Mouse (Mus musculus): ENCODE results near the gene Map2k2.
A peak's percentile ranks its signal among the peaks of the same experiment; 100 is the strongest.

Map2k2 gene

DNA sequence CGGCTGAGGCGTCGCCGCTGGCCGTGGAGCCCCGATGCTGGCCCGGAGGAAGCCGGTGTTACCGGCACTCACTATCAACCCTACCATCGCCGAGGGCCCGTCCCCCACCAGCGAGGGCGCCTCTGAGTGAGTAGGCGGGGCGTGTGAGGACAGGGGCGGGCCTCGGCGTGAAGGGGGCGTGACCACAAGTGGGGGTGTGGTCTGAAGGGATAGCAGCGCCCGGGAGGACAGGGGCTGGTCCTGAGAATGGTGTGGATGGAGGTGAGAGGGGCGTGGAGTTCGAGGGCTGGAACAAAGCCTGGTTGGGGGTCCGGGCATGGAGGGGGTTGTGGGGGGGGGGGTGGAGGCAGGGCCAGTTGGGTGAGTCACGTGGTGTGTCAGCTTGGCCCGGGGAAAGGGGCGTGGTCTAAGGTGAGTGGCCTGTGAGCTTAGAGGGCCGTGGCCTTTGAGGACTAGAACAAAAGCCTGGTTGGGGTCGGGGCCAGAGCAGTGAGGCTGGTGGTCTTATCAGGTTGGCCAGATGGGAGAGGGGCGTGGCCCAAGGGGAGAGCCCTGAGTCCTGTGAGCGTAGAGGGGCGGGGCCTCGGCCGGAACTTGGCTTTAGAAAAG lies 502 bp downstream of the Map2k2 start:
- DNase-seq (ENCODE audit: low spot score) = peak; percentile 85

DNA sequence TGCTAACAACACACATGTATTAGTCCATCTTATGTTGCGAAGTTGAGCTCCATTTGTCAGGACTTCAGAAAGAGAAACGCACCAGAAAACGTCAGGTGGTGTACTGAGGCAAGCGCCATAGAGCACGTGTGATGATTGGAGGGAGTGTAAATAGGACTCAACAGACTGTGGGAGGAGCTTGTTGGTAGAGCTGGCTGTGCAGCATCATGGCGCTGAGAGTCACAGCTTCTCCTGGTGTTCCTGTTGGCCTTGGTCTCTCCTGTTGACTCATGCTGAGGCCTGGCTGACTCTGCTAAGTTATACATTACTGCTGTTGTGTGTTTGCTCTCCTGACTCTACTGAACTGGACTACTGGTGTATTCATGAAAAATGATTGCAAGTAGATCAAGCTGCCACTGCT lies 7.2 kb downstream of the Map2k2 start:
- no peak for DNase-seq (ENCODE audit: low spot score)

DNA sequence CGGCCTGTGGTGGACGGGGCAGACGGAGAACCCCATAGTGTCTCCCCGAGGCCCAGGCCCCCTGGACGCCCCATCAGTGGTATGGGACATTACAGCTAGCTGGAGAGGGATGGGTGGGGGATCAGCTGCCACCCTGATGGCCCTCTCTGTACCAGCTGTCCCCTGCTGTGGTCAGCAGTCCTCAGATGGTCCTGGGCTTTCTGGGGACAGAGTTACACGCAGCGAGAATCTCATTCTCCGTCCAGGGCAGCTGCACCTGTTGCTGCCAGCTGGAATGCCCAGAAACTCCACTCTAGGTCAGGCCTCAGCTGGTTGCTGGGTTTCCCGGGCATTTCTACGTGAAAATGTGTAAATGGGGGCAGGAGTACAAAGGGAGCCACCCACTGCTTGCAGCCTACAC lies 13.9 kb downstream of the Map2k2 start:
- DNase-seq (ENCODE audit: low spot score) = no peak

DNA sequence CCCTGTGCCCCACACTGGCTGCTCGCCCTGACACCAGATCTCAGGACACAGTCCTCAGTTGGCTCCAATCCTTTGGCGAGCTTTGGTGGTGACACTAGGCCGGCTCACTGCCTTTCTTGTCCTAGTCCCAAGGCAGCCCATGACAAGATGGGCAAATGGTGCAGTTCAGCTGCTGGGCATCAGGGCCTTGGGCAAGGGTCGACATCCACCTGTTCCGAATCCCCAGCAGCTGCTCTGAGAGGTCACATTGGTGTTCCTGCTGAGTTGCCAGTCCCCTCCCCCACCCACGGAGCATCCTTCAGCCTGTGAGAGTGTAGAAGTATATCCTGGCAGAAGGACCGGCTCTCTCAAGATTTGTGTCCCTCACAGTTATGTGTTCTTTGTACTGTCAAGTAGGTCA lies 14.9 kb downstream of the Map2k2 start:
- DNase-seq (ENCODE audit: low spot score) = no peak

DNA sequence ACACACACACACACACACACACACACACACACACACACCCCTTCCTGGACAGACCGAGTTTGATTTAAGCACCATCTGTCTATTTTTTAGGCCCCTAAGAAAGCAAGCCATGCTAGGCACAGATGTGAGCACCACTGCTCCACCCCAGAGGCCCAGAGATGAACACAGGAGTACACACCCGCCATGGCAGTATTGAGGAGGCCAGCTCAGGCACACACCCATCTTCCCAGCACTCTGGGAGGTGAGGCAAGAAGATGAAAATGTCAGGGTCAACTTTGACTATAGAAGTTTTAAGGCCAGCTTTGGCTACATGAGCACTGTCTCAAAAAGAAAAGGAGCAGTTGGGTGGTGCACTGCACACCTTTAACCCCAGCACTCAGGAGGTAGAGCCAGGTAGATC lies 17.2 kb downstream of the Map2k2 start:
- no peak for DNase-seq (ENCODE audit: low spot score)

DNA sequence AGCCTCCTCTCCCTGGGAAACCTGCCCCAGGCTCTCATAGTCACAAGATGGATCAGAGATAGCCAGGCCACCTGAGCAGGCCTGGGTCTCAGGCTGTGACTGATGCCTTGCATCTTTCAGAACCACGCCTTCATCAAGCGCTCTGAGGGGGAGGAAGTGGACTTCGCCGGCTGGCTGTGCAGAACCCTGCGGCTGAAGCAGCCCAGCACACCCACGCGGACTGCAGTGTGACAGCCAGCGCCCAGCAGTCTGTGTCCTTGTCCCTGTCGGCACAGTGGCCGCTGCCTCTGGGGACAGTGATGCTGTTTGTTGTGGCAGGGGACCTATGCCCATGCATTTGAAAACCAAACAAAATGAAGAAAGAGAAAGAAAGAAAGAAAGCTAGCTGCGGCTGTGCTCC lies 17.8 kb downstream of the Map2k2 start:
- no peak for DNase-seq (ENCODE audit: low spot score)

DNA sequence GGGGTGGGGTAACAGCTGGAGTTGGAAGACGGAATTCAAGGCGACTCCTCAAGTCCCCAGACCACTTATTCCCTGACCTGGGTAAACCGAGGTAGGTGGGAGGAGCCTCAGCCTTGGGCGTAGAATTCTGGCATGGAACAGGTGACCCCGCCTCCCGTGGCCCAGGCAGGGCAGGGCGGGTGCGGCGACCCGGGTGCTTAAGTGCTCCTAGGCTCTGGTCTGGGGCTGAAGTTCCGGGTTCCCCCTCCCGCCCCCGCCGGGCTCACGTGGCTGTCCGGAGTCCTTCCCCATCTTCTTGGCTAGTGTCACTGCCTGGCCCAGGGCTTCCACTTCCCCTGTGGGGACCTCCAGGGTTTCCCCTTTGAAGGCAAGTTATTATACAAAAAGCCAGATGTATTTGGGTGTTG lies 28.5 kb downstream of the Map2k2 start:
- DNase-seq (ENCODE audit: low spot score) = peak; percentile 75

DNA sequence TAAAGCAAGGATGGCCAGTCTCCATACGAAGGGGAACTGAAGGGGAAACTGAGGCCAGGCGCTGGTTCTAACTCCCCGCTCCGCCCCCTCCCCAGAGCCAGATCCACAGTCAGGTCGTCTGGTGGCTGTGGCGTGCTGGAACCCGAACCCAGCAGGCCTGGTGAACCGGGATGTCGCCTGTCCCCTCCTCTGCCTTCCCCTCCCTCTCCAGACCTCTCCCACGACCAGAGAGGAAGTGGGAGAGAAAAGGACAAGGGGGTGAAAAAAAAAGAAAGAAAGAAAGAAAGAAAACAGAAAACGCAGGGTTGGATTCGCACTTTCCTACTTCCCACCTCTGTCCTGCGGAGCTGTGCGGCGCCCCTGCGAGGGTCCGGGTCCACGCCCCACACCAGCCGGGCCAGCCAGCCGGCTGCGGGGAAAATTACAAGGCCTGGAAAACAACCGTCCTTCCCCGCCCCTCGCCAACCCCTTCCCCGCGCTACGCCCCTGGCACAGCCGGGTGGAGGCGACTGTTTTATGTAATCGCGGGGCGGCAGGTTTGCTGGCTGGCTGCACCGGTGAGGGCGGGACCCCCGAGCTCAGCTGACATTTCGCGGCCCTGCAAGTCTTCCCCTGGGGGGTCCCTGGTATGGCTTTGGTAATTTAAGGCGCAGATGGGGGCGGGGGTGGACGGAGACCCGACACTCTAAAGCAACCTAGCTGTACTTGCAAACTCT lies 29.4 kb downstream of the Map2k2 start, which contains the start of gene Zbtb7a:
TSS of gene Zbtb7a (plus strand) at position 255 of the 716 bp plus-strand sequence.
- peak; percentile 60 for DNase-seq (ENCODE audit: low spot score)

DNA sequence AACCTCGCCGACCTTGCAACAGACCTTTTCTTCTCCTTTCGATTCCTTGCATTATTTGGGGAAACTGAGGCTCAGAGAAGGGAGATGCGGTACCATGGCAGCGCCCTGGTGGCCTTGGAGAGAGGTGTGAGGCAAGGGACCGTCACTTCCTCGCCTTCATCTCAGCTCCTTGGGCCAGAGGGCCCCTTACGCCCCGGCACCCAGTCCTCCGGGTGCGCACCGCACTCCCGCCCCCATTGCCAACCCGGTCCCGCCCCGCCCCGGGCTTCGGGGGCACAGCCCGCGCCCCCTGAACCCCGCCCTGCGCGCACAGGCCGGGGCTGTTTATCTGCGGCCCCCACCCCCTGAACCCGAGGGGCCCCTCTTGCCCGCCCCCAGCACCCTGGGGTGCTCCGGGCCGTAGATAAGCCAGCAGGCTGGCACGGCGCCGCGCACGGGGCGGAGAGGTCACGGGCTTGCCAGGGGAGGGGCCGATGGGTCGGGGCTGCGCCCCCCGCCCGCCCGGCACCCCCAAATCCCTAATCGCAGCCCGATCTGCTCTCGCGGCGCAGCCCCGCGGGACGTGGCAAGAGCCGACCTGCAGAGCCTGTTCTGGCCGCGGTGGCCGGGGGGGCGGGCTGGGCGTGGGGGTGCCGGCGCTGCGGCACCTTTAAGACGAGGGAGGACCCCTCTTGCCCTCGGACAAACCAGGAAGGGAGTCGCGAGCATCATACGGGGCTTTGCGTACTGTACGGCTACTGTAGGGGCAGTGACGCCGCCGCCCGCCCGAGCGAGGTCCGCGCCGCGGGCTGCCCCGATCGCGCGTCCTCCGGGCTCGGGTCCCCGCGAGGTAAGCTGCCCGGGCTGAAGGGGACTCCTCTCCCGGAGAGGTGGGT lies 30.4 kb downstream of the Map2k2 start:
- DNase-seq (ENCODE audit: low spot score) = peak; percentile 69

DNA sequence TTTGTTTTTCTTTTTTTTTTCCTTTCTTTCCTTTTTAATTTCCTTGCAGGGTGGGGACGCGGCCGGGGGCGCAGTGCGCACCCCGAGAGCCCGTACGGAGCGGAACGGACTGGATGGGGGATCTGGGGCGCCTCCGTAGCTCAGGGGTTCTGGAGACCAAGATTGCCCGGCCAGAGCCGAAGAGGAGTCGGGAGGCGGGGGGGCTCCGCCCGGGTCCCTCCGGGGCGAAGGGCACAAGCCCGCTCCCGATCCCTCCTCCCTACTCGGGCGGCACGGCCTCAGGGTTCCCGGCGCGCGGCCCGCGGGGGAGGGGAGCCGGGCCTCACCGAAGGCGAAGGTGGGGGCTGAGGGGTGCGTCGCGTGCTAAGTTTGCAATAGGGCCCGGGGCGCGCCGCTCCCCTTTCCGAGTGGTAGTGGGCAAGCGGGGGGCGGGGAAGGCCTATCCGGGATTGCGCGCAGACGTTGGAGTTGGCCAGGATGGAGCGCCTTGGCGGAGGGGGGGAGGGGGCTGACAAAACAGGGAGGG lies 31.1 kb downstream of the Map2k2 start:
- DNase-seq (ENCODE audit: low spot score) = peak; percentile 69

DNA sequence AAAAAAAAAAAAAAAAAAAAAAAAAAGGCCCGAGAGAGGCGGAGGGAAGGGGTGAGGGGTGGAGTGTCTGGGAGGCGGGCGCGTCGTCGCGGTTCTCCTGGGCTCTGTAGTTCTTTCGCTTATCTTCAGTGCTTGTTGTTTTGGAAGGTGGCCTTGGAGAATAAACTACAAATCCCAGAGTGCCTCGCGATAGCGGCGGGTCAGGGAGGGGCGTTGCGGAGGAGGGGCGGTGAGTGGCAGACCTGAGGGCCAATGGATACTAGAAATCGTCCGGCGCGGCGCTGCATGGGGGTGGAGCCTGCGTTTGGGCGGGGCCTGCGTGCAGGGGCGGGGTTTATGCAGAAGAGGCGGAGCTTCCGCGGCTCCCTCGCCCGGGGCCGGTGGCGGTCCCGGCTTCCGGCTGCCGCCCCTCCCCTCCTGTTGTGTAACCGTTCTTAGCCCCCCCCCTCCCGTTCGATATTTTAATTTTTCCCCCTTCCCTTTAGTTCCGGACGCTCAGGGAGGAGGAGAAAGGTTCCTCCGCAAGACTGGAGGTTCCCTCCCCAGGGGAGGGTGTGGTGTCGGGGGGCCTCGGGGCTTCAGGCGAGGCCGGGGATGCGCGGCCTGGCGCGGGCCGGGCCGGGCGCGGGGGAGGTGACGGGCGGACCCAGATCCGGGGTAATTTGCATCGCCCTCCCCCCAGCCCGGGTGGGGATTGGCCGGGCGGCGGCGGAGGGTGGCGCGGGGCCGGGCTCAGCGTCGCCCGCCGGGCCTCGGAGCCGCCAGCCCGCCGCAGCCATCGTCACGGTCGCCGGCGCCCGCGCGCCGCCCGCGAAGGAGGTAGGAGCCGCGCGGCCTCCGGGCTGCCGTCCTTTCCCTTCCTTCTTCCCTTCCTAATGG lies 31.8 kb downstream of the Map2k2 start:
- peak; percentile 99 for DNase-seq (ENCODE audit: low spot score)

DNA sequence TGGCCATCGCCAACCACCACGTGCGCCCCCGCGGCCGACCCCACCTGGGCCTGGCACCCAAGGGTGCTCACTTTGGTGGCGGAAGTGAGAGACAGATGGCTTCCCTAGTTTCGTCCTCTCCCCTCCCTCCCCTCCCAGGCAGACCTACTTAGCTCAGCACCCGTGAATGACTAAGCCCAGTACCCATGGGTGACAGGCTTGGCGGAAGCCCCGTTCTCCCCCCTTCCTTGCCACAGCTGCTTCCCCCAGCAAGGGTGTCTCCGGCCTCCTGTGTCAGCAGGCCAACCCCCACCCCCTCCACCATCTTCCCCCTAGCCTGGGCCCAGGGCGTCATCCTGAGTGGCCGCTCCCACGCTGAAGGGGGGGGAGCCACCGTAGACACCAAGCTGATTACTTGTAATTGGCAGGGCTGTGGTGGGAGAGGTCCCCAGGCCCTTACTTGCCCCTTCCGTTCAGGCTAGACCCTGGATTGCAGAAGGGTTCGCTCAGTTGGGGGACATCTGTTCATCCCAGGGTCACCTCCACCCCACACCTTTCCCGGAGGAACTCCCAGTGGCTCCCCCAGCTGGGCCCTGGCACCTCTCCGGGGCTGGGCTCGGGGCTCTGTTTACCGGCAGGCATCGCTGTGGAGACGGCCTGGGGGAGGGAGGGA lies 32.5 kb downstream of the Map2k2 start:
- DNase-seq (ENCODE audit: low spot score) = no peak

DNA sequence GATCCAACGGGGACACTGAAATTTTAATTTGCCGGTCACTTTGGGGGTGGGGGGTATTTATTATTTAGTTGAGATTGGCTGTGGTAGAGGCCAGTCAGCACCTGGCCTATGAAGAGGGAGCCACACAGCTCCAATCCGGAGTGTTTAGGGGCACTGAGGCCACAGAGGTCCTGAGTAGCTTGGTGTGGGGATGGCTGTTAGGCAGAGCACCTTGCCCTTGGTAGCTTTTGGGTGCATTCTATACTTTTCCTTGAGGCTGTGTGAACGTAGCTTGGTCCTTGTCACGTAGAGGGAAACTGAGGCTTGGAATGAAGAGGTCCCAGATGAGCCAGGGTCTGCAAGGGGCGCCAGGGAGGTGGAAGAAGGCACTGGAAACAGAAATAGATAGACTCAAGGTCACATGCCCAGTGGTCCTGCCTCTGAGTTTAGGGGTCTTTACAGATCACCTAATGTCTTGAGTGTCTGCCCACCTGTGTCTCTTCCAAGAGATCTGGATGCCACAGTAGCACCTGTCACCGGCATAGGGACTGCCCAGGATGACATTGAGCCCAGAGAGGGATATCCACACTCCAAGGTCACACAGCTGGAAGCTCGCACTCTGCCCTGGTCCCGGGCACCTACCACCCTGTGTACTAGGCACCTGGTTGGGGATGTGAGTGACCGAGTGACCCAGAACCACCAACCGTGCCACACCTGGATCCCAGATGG lies 33.3 kb downstream of the Map2k2 start:
- DNase-seq (ENCODE audit: low spot score) = no peak

DNA sequence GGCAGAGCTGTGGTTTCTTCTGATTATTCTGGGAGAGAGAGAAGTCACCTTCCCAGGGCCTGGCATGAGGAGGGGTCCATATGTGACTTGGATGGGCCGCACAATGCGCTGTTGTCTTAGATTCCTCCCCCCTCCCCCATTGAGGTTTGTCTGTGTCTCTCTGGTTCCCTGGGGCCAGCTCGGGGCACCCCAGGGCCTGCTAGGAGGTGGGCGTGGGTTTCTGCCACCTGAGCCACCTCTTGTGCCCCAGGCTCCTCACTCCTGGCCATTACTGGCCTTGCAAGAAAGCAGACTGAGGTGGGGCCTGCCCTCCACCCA lies 33.8 kb downstream of the Map2k2 start:
- no peak for DNase-seq (ENCODE audit: low spot score)

DNA sequence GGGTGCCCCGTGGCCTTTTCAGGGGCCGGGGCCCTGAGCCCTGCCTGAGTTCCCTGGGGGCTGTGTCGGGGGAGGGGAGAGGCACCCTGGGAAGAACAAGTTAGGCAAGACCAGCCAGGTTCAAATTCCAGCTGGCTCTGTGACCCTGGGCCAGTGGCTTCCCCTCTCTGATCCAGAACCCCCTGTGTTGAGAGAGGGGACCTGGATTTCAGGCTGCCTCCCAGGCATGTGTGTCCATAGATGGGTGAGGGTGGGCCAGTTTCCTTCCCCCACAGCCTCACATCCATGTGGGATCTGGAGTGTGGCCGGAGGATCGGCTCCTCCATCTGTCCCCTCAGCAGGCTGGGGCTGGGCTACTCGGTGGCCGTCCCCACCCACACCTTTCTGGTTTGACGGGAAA lies 34.3 kb downstream of the Map2k2 start:
- DNase-seq (ENCODE audit: low spot score) = no peak

DNA sequence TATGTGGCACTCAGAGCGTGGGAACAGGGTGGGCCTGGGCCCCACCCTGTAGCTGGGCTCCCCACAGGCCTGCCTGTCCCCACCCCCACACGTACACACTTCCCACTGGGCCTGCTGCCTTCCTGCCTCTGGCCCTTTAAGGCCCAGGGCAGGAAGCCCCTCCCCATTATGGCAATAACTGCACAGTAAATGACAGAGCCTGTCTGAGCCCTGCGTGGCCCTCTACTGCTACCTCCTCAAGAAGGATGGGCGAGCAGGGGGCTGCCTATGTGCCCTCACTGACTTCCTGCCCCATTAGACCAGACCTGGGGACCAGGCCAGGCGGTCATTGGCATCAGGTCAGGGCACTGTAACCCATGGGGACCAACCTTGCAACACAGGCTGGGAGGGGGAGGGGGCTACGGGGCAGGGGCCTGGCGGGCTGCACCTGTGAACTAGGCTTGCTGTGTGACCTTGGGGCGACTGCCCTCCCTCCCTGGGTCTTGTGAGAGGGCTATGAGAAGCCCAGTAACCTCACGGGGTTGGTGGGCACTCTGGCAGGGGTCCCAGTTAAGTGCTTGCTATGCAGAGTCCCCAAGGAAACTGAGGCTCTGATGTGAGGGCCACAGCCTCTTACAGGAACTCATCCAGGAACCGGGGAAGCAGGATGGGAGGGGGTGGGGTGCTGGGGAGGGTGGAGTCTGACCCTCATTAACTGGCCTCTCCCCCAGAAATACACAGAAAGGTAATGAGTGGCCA lies 35.2 kb downstream of the Map2k2 start:
- DNase-seq (ENCODE audit: low spot score) = no peak

DNA sequence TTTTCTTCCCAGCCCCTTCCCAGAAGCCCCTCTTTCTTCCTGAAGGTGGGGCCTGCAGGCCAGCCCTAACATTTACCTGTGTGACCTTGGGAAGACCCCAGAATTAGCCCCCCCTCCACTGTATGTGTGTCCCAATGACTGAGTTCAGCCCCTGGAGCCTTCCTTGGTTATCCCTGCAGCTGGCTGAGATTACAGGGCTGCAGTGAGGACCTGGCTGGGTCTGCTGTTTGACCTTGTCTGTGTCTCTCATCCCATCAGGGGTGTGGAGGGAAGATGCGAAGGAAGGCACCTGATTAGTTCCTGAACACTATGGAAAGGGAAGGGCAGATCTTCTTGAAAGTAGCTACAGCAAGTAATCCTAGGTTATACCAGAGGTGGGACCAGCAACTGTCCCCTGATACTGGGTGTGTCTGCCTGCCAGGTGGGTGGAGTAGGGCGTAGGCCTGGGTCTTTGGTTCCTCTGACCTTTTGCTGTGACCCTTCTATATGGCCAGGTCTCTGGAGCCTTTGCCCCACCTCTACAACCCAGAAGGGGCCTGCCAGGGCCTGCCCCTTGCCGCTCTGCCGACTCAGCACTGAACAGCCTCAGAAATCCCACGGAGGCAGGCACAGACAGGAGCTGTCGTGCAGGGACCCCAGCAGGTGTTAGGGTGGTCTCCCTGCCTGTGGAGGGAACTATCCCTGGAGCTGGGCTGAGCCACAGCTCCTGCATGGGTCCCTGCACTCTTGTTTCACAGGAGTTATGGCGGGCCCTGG lies 35.9 kb downstream of the Map2k2 start:
- no peak for DNase-seq (ENCODE audit: low spot score)

DNA sequence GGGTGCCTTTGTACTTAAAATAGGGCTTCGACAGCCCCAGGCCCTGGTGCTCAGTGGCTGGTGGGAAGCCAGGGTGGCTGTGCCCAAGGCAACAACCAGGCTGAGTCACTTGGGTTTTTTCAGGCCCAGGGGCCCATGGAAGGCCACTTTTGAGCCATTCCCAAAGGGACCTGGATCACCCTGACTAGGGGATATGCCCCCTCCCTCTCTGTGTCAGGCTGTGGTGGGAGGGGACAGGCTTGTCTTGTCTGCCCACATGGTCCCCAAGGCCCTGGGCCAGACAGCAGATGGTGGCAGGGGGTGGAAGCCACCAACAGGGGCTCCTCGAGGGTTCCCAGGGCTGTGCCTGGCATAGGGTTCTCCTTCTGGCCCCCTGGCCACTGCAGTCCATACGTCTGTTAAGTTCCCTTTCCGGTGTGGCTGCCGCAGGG lies 36.9 kb downstream of the Map2k2 start:
- no peak for DNase-seq (ENCODE audit: low spot score)

DNA sequence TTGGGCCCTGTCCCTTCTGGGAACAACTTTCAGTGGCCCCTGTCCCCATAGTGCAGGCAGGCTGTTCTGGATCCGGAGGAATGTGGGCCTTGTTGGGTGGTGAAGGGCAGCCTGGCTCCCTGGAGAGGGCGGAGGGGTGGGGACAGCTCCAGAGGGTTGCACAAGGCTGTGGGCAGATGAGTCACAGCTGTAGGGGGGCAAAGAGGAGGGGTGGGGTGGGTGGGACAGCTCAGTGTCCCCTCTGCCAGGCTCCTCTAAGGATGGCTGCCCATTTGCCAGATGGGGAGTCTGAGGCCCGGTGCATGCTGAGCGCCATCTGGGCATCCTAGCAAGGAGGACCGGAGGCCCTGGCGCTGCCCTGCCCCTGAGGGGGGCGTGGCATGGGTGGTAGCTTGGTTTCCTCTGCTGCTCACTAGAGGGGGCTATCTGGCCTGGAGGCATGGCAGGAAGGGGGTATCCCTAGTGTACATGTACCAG lies 37.5 kb downstream of the Map2k2 start:
- DNase-seq (ENCODE audit: low spot score) = no peak

Data from spleen, adult 12 weeks (tissue).